Mouse (Mus musculus): Measurements from ENCODE around the gene Fam240b. TPM values are rescaled to one million over a fixed set of nuclear protein-coding genes. Genes with fewer than 3 reads are reported as not detected.
"Not testable (repeated sequence)": the region's sequence is repeated elsewhere in the genome, so short reads cannot be mapped to it uniquely, and the experiment has no call there.

Fam240b gene
- not detected for total RNA-seq (2021)
- long read RNA-seq, experiment 1 = 0 reads
- long read RNA-seq, experiment 2 = 0 reads

- DNase-seq (ENCODE audit: low spot score in 2 of 2) = no peak
Observed at GRCm38 (mm10) chr13:64497692-64498091, at the start of gene Fam240b. Fam240b (minus strand) TSS chr13:64497792.

DNA sequence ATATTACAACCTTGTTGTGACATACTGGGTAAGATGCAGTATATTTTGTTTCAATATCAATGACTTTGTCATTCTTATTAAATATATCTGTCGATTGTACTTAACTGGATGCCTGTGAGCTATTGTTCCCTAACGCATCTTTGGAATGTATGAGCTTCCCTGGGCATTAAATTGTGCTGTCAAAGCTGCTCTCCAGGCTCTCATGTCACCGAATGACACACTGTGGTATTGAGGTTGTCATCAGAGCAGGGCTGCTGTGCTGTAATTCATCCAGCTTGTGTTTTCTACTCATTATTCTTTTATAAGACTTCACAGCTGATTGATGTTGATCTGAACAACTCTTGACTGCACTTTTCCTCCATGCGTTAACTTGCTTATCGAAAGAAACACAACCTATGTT lies 32.5 kb upstream of the Fam240b start:
- DNase-seq (ENCODE audit: low spot score in 2 of 2) = no peak

DNA sequence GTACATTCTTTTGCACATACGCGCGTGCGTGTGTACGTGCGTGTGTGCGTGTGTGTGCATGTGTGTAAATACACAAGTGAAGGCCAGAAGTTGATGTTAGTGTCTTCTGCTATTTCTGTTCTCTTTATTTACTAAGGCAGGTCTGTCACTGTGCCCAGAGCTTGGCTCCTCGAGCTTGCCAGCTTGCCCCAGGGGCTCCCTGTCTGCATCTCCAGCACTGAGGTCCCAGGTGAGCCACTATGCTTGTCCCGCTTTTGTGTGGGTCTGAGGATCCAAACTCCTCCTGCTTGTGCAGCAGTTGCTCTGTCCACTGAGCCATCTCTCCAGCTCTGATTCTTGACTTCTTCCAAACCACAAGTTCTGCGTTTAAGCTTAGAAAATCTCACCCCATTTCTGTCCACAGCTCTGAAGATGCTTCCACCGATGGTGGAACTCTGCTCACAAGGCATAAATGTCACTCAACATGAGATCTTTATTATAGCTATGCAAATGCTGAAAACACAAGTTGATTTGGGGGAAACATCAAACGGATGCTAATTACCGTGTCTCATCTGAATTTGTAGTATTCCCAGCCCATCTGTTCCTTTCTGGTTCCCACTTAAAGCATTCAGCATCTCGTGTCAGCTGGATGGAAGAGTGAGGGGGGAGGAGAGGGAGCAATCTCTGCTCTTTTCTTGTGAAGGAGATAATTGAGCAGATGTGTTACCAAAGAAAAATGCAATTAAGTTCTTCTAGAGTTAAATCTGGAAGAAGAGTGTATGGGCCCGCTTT lies 29.1 kb upstream of the Fam240b start:
- no peak for DNase-seq (ENCODE audit: low spot score in 2 of 2)

DNA sequence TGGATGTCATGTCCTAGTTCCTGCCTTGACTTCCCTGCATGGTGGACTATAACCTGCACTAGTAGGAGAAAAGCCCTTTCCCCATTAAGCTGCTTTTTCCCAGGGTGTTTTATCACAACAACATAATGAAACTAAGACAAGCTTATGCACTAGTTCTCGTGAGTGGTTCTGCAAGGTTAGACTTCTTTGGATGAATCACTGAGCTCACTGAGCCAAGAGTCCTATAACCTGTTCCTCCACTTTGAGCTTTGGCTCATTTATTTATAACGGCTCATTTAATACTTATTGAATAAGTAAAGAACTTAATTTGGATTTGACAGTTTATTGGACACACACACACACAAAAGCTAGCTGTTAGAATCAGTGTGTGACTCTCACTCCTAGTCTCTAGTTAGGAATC lies 16.7 kb upstream of the Fam240b start:
- no peak for DNase-seq (ENCODE audit: low spot score in 2 of 2)

GRCm38 (mm10) chr13:64511616-64512015 lies 14.0 kb upstream of the Fam240b start:
- no peak for DNase-seq (ENCODE audit: low spot score in 2 of 2)

DNA sequence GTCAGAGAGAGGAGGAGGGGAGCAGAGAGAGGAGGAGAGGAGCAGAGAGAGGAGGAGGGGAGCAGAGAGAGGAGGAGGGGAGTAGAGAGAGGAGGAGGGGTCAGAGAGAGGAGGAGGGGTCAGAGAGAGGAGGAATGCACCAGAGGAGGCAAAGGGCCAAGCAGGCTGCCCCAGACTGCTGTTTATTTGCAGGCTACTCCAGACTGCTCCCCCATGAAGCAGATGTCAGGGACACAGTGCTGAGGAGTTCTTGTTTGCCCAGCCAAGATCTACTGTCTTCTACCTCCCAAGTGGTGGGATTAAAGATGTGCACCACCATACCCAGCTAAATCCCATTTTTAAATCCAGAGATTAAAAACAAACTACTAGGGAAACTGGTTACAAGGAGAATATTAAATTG lies 9.8 kb upstream of the Fam240b start:
- DNase-seq (ENCODE audit: low spot score in 2 of 2) = no peak

- DNase-seq (ENCODE audit: low spot score in 2 of 2) = no peak
Observed at GRCm38 (mm10) chr13:64502833-64503232, 5.2 kb upstream of the Fam240b start.

- no peak for DNase-seq (ENCODE audit: low spot score in 2 of 2)
Observed at GRCm38 (mm10) chr13:64493586-64493985, 4.0 kb downstream of the Fam240b start.

GRCm38 (mm10) chr13:64489886-64490285 lies 7.7 kb downstream of the Fam240b start:
- DNase-seq (ENCODE audit: low spot score in 2 of 2) = no peak

DNA sequence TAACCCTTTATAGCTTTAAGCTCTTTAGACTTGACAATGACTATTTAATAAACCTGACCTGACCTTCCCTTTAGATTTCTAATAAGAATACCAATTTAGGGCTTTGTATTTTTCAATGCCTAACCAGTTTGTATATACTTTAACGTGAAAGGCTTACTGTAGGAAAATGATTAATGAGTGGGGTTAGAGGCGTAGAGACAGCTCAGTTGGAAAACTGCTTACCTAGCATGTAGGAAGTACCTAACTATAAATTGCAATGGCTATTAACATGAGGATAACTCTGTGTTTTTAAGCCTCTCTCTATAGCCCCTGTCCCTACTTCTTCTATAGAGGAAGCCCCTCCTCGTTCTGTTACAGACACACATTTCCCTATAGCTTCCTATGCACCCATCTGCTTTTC lies 17.6 kb downstream of the Fam240b start:
- no peak for DNase-seq (ENCODE audit: low spot score in 2 of 2)

DNA sequence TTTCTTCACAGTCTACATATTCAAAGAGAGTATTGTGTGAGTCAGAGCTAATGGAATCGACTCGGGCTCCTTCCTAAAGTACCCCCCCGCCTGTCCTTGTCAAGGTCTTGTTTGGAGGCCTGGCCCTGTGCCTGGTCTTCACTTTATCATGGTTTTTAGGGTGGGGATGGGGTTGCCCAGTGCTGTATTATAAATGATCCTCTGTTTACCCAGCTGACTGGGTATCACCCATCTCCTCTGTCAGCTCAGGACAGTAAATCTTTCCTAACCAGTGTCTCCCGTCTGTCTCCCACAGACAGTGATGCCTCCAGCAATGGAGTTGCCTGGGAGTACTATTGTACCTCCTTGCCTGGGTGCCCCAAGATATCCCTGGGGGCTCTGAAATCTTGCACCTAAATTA lies 19.6 kb downstream of the Fam240b start:
- DNase-seq (ENCODE audit: low spot score in 2 of 2) = peak in 1 of 2 experiments; percentile 11

DNA sequence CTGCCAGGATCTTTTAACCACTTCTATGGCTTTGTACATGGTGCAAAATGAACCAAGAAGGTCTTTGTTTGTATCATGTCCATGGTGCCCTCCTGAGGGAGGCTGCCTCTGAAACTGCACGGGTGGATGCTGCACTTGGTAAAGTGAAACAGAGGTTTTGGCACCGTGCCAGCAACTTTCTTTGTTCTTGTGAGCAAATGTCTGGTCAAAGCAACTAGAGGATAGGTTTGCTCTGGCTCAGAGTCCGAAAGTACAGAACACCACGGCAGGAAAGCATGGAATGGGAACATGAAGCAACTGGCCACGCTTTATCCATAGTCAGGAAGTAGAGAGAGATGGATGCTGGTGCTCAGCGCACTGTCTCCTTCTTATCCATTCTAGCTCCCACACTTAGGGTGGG lies 29.7 kb downstream of the Fam240b start:
- no peak for DNase-seq (ENCODE audit: low spot score in 2 of 2)

- no peak for DNase-seq (ENCODE audit: low spot score in 2 of 2)
Observed at GRCm38 (mm10) chr13:64465166-64465565, 32.4 kb downstream of the Fam240b start.

DNA sequence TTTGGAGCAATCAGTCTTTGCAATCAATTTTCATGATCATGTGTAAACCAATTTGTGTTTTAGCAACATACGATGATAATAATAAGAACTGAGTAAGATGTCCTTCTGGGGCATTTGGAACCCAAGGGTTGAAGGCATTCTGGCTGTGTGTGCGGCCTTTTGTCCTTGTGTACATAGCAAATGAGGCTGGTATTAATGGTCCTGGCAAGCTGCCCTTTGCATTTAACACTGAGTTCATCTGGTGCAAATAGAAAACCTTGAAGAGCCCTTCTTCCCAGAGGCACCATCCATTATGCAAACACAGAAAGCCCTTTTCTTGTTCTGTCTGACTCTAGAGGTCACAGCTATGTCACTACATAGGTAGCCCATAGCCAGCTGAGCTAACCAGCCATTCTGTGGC lies 35.0 kb downstream of the Fam240b start:
- no peak for DNase-seq (ENCODE audit: low spot score in 2 of 2)

DNA sequence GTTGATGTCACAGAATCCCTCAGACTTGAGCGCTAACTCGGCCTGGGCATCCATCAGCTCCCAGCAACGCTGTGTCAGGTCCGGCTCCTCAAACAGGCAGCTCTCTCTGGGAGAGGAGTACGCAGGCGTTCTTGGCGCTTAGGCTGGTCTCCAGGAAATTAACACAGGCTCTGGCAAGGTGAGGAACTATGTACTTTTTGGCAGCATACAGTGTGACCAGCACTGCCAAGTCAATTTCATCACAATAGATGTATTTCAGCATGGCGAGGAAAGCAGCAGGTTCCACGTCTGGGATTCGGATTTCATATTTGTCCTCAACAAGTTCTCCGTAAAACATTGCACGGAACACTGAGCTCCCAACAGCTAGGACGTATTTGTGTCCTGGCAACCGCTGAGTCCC lies 39.4 kb downstream of the Fam240b start:
- DNase-seq (ENCODE audit: low spot score in 2 of 2) = no peak

DNA sequence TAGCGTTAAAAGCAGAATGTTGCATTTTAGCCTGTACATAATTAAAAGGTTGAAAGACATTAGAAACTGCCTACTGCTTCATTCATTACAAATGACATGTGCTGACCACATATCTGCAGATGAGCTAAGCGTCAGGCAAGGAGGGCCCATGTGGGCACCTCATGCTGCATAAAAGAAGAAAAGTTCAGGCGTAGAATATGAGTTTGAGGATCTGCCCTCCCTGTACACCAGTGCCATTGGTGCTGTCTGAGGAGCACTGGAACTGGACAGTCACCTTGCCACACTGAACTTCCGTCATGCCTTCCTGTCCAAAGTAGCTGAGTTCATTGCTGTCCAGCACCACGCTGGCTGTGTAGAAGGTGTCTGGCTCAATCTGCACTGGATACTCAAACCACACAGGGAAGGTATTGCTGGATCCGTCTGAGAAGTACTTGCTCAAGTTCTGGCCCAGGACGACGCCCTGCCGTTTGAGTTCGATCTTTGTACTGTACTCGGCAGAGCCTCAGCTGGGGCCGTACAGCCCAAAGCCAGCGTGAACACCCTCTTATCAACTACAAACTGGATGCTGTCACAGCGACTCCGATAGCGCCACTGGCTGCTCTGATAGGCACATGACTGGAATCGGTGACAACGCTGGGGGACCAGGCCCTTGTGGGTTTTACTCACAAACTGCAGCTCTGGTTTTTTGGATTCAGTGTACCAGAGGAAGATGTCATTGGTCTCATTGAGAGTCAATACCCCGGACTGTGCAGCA lies 40.2 kb downstream of the Fam240b start:
- not testable (repeated sequence) for DNase-seq (ENCODE audit: low spot score in 2 of 2)

- DNase-seq (ENCODE audit: low spot score in 2 of 2) = no peak
Observed at GRCm38 (mm10) chr13:64450001-64450794, 47.4 kb downstream of the Fam240b start.

DNA sequence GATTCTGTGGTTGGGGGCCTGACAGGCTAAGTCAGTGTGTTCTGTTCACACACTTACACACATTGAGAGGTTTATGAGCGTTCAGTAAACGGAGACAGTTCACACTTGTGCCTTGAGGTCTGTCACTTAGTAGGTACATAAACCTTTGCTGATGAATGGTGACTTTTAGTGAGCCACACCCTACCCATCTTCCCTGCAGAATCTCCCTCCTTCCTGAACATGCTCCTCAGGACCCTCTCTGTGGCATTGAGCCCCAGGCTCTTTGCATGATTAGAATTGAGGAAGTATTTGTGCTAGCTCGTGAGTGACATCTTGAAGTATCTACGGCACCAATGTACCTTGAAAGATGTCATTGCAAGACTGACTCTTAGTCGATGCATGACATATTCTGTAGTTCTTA lies 48.9 kb downstream of the Fam240b start:
- DNase-seq (ENCODE audit: low spot score in 2 of 2) = no peak

DNA sequence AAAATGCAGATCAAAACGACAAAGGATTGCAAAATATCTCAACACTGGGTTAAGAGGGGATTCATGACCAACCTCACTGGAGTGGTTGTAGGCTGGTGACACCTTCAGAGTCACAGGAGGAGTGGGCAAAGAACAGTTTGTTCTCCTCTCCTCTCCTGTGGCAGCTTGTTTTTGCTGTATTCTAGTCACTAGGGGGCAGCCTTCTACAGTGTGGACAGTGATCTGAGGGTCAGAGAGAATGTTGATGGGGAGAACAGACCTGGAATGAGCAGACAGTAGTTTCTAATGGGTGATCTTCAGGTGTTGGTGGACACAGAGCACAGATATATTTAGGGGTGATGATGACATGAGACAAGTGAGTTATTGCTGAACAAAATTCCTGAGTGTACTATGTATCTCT lies 49.6 kb downstream of the Fam240b start:
- no peak for DNase-seq (ENCODE audit: low spot score in 2 of 2)

- no peak for DNase-seq (ENCODE audit: low spot score in 2 of 2)
Observed at GRCm38 (mm10) chr13:64445254-64445920, 52.2 kb downstream of the Fam240b start.

DNA sequence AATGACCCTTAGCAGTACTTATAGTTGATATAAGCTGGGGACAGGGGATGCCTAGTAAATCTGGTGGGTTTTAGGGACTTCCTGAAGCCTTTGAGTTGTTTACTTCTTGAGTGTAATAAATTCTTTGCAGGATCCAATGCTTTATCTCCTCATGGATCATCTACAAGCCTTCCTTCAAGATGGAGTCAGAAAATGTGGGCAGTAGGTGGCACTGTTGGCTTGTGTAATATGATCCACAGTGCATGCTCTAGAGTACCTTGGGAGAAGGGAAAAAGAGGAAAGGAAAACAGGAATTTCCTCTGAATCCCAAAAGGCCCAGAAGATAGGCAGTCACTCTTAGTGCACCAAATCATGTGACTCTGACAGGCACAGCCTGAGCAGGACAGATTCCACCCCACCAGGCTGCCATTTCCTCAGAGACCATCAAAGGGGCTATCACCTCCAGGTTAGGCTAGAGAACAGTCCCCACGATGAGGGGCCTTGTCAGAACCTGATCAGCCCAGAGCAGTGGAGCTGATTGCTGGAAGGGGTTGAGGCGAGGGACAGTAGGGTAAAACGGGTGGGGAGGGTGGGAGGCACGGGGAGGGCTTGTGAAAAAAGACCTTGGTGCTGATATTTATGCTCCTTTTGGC lies 54.2 kb downstream of the Fam240b start:
- peak in 1 of 2 experiments; percentile 30 for DNase-seq (ENCODE audit: low spot score in 2 of 2)
